Mouse (Mus musculus) neural tube, postnatal 0 days (tissue): ENCODE measurements around the gene Noxo1. TPM values are rescaled to one million over a fixed set of nuclear protein-coding genes. Genes with fewer than 3 reads are reported as not detected.

Experiments
- polyA plus RNA-seq: library from polyadenylated mRNA; unstranded; fragments of >200 nt; fragmentation: Nextera tagmentation; extraction: Ambion mirVana; gene quantifications from 2 replicates; pipeline ENCODE4 v1.2.1, GENCODE M21; 2015

Noxo1 gene
- 1.7 and 2.3 TPM in 2 replicates for polyA plus RNA-seq

GRCm38 (mm10) chr17:24696011-24696697 is at the start of gene Noxo1, which contains the start of gene Gfer:
Gene Noxo1 (plus strand): TSS chr17:24696234.
Gene Gfer (minus strand): TSS chr17:24696156.

GRCm38 (mm10) chr17:24650070-24650616 is 45.9 kb upstream of the Noxo1 start, which contains the start of gene Slc9a3r2:
Gene Slc9a3r2 (minus strand): TSS chr17:24650327.

GRCm38 (mm10) chr17:24658017-24658758 is 37.8 kb upstream of the Noxo1 start, which contains the start of gene Npw:
Gene Npw (minus strand): TSS chr17:24658457.

GRCm38 (mm10) chr17:24669545-24670245 is 26.3 kb upstream of the Noxo1 start, which contains the start of gene Zfp598:
Gene Zfp598 (plus strand): TSS chr17:24669687.

GRCm38 (mm10) chr17:24689251-24690081 is 6.6 kb upstream of the Noxo1 start, which contains the start of gene Syngr3:
Gene Syngr3 (minus strand): TSS chr17:24689955.

GRCm38 (mm10) chr17:24706982-24707800 is 11.2 kb downstream of the Noxo1 start, which contains the start of gene Tbl3:
Gene Tbl3 (minus strand): TSS chr17:24707660.

GRCm38 (mm10) chr17:24717943-24718342 is 21.9 kb downstream of the Noxo1 start, which contains the start of the genes Rnf151 and Rps2:
Gene Rnf151 (minus strand): TSS chr17:24718063.
Gene Rps2 (plus strand): TSS chr17:24718116.

GRCm38 (mm10) chr17:24724184-24724583 is 28.1 kb downstream of the Noxo1 start, which contains the start of gene Ndufb10:
Gene Ndufb10 (minus strand): TSS chr17:24724478.

GRCm38 (mm10) chr17:24727618-24728017 is 31.6 kb downstream of the Noxo1 start, which contains the start of gene Rpl3l:
Gene Rpl3l (plus strand): TSS chr17:24727820.

GRCm38 (mm10) chr17:24736330-24737051 is 40.5 kb downstream of the Noxo1 start, which contains the start of gene Msrb1:
Gene Msrb1 (plus strand): TSS chr17:24736642.

Other genes starting within 250 kb of the Noxo1 start
- 33.1 and 43.4 TPM in 2 replicates for gene E4f1, start 225.9 kb upstream of the Noxo1 start, polyA plus RNA-seq
- gene Pgp, start 225.8 kb upstream of the Noxo1 start, polyA plus RNA-seq = 108 and 113 TPM in 2 replicates
- 2.1 and 3.0 TPM in 2 replicates for gene Bricd5, start 222.3 kb upstream of the Noxo1 start, polyA plus RNA-seq
- 24.4 and 25.9 TPM in 2 replicates for gene Mlst8, start 217.2 kb upstream of the Noxo1 start, polyA plus RNA-seq
- gene Caskin1, start 207.6 kb upstream of the Noxo1 start, polyA plus RNA-seq = 62.8 and 68.5 TPM in 2 replicates
- 50.6 and 60.2 TPM in 2 replicates for gene Traf7, start 168.3 kb upstream of the Noxo1 start, polyA plus RNA-seq
- gene Rab26, start 162.0 kb upstream of the Noxo1 start, polyA plus RNA-seq = 12.8 and 13.8 TPM in 2 replicates
- gene Pkd1, start 146.4 kb upstream of the Noxo1 start, polyA plus RNA-seq = 23.6 and 24.9 TPM in 2 replicates
- gene Tsc2, start 63.6 kb upstream of the Noxo1 start, polyA plus RNA-seq = 45.5 and 59.7 TPM in 2 replicates
- gene Nthl1, start 63.6 kb upstream of the Noxo1 start, polyA plus RNA-seq = 6.5 and 6.9 TPM in 2 replicates
- 82.2 and 84.4 TPM in 2 replicates for gene Slc9a3r2, start 45.9 kb upstream of the Noxo1 start, polyA plus RNA-seq
- gene Npw, start 37.8 kb upstream of the Noxo1 start, polyA plus RNA-seq = 0.93 and 1.2 TPM in 2 replicates
- gene Zfp598, start 26.5 kb upstream of the Noxo1 start, polyA plus RNA-seq = 13.9 and 18.2 TPM in 2 replicates
- 269 and 290 TPM in 2 replicates for gene Syngr3, start 6.3 kb upstream of the Noxo1 start, polyA plus RNA-seq
- 38.1 and 38.9 TPM in 2 replicates for gene Gfer, start 78 bp upstream of the Noxo1 start, polyA plus RNA-seq
- 43.3 and 47.7 TPM in 2 replicates for gene Tbl3, start 11.4 kb downstream of the Noxo1 start, polyA plus RNA-seq
- not detected in 2 replicates for gene Rnf151, start 21.8 kb downstream of the Noxo1 start, polyA plus RNA-seq
- 836 and 837 TPM in 2 replicates for gene Rps2, start 21.9 kb downstream of the Noxo1 start, polyA plus RNA-seq
- 375 and 378 TPM in 2 replicates for gene Ndufb10, start 28.2 kb downstream of the Noxo1 start, polyA plus RNA-seq
- gene Rpl3l, start 31.6 kb downstream of the Noxo1 start, polyA plus RNA-seq = 0.27 and 0.40 TPM in 2 replicates
- 24.4 and 29.7 TPM in 2 replicates for gene Msrb1, start 40.4 kb downstream of the Noxo1 start, polyA plus RNA-seq
- gene Hs3st6, start 56.8 kb downstream of the Noxo1 start, polyA plus RNA-seq = 0.20 and 0.57 TPM in 2 replicates
- gene Meiob, start 108.1 kb downstream of the Noxo1 start, polyA plus RNA-seq = not detected in 2 replicates
- 101 and 108 TPM in 2 replicates for gene Hagh, start 143.9 kb downstream of the Noxo1 start, polyA plus RNA-seq
- 28.1 and 29.5 TPM in 2 replicates for gene Fahd1, start 154.1 kb downstream of the Noxo1 start, polyA plus RNA-seq
- gene Igfals, start 169.8 kb downstream of the Noxo1 start, polyA plus RNA-seq = 0.25 and 0.35 TPM in 2 replicates
- gene Nubp2, start 190.1 kb downstream of the Noxo1 start, polyA plus RNA-seq = 61.6 and 67.5 TPM in 2 replicates
- 85.2 and 90.4 TPM in 2 replicates for gene Spsb3, start 190.4 kb downstream of the Noxo1 start, polyA plus RNA-seq
- gene Eme2, start 198.9 kb downstream of the Noxo1 start, polyA plus RNA-seq = 28.3 and 29.9 TPM in 2 replicates
- gene Mrps34, start 198.9 kb downstream of the Noxo1 start, polyA plus RNA-seq = 131 and 137 TPM in 2 replicates
- gene Nme3, start 200.3 kb downstream of the Noxo1 start, polyA plus RNA-seq = 123 TPM in 2 replicates
- 58.6 and 70.9 TPM in 2 replicates for gene Mapk8ip3, start 240.7 kb downstream of the Noxo1 start, polyA plus RNA-seq